Mouse (Mus musculus): ENCODE measurements at regions not wholly inside any gene's neighbourhood (a gene's known extent, or its start where the extent isn't known, plus 50 kb on each side); places are given as distances from the start of the nearest gene placed in this dataset.

DNA sequence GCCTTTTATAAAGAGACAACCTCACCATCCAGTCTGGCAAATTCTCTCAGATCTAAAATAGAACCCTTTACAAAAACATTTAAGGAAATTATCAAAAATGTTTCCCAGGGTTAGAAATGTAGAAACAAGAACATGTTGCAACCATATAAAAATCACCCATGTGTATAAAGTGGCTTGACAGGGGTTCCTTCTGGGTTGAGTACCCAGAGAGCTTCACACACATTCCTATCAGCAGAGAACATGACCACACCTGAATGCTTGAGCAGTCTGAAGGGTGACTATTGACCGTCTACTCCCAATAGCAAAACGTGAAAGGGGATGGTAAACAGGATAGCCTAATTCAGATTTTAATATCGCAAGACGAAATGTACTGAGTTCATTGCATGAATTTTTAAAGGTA, 57.8 kb upstream of the Zfand5 start:
- Histone ChIP-seq H3K4me1 (replicated peaks; ENCODE audit: control insufficient read depth, insufficient read depth, low read length) (no peaks in the 10 kb centered on the region), H3K9me3 (ENCODE audit: control insufficient read depth, low read length) (no peaks in the 10 kb centered on the region), H3K4me2 (ENCODE audit: low read length) (no peak overlapping the region), H3K36me3 (ENCODE audit: control insufficient read depth, insufficient read depth) (no peaks in the 10 kb centered on the region), H3K27me3 (replicated peaks; ENCODE audit: control insufficient read depth, insufficient read depth, low read length) (no peaks in the 10 kb centered on the region), H3K4me3 (replicated peaks; ENCODE audit: low read length) (no peak overlapping the region), H3K9ac (replicated peaks; ENCODE audit: low read depth, low read length) (no peak overlapping the region), H3K27ac (ENCODE audit: low read length) (no peak overlapping the region)
- 90% methylated on average over 4 of the region's 4 CpGs for WGBS
- no peak for ATAC-seq

DNA sequence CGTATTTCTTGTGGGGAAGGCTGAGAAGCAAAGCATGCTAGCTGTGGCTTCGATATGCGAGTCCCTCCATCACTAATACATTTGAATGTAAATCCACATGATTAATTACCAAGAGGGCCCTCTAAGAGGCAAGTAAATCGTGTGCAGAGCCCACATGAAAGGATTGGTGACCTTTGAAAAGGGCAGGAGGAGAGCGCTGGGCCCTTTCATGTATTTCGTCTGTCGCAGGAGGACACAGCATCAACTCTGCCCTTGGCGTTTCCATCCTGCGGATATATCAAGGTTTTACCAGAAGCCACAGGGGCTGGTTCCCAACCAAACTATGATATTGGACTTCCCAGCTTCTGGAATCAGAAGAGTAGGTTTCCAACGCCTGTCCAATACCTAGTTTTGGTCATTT, 78.6 kb upstream of the Zfand5 start:
- Histone ChIP-seq H3K4me3 (replicated peaks; ENCODE audit: low read length) (no peak overlapping the region), H3K4me2 (ENCODE audit: low read length) (no peak overlapping the region), H3K9me3 (ENCODE audit: control insufficient read depth, low read length) (no peaks in the 10 kb centered on the region), H3K27me3 (replicated peaks; ENCODE audit: control insufficient read depth, insufficient read depth, low read length) (no peaks in the 10 kb centered on the region), H3K9ac (replicated peaks; ENCODE audit: low read depth, low read length) (no peak overlapping the region), H3K27ac (ENCODE audit: low read length) (no peak overlapping the region), H3K4me1 (replicated peaks; ENCODE audit: control insufficient read depth, insufficient read depth, low read length) (no peaks in the 10 kb centered on the region), H3K36me3 (ENCODE audit: control insufficient read depth, insufficient read depth) (no peaks in the 10 kb centered on the region)
- no peak for ATAC-seq
- 78% methylated on average over 10 of the region's 10 CpGs for WGBS

DNA sequence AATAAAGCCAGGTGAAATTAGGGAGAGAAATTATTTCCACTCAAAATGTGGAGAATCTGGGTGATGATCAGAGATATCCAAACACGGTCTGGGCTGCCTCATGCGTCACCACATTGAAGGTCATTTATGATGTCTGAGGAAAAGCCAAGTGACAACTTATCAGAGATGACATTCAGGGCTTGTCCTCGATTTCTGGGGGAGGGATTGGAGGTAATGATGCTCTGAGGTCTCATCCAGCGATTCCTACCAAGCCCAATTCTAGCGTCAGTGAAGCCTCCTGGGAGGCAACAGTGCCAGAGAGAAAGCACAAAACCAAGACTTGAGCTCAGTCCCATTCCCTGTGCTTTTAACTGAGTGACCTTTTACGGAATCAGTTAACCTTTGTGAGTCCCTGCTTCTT, 79.5 kb upstream of the Zfand5 start:
- WGBS, result 89% methylated on average over 6 of the region's 6 CpGs
- no peak for ATAC-seq

DNA sequence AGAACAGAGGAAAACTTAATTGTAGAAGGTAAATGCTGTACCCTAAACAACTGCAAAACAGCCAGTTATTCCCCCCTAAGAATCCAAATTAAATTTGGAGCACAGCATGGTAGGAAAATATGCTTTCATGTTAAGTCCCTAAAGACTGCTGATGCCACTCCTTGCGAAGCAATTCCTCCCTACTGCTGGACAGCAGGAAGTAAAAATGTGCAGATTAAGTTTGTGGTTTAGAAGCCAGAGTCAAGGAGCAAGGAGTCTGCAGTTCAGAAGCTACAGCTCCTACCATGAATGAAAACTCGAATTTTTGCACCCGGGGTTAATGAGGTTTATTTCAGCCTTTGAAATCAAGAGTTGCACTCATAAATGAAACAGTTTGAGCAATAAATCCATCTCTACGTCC, 82.9 kb upstream of the Zfand5 start:
- Histone ChIP-seq H3K27ac (ENCODE audit: low read length) (no peak overlapping the region), H3K9ac (replicated peaks; ENCODE audit: low read depth, low read length) (no peak overlapping the region), H3K9me3 (ENCODE audit: control insufficient read depth, low read length) (no peaks in the 10 kb centered on the region), H3K4me2 (ENCODE audit: low read length) (no peak overlapping the region), H3K27me3 (replicated peaks; ENCODE audit: control insufficient read depth, insufficient read depth, low read length) (no peaks in the 10 kb centered on the region), H3K4me1 (replicated peaks; ENCODE audit: control insufficient read depth, insufficient read depth, low read length) (no peaks in the 10 kb centered on the region), H3K36me3 (ENCODE audit: control insufficient read depth, insufficient read depth) (no peaks in the 10 kb centered on the region), H3K4me3 (replicated peaks; ENCODE audit: low read length) (no peak overlapping the region)
- WGBS, result 76% methylated on average over 4 of the region's 4 CpGs
- ATAC-seq, result no peak

More for the DNA sequence above, 79.5 kb upstream of the Zfand5 start:
- Histone ChIP-seq H3K27me3 (replicated peaks; ENCODE audit: control insufficient read depth, insufficient read depth, low read length) (no peaks in the 10 kb centered on the region), H3K4me3 (replicated peaks; ENCODE audit: low read length) (no peak overlapping the region), H3K9ac (replicated peaks; ENCODE audit: low read depth, low read length) (no peak overlapping the region), H3K36me3 (ENCODE audit: control insufficient read depth, insufficient read depth) (no peaks in the 10 kb centered on the region), H3K4me1 (replicated peaks; ENCODE audit: control insufficient read depth, insufficient read depth, low read length) (no peaks in the 10 kb centered on the region), H3K9me3 (ENCODE audit: control insufficient read depth, low read length) (no peaks in the 10 kb centered on the region), H3K4me2 (ENCODE audit: low read length) (no peak overlapping the region), H3K27ac (ENCODE audit: low read length) (no peak overlapping the region)

DNA sequence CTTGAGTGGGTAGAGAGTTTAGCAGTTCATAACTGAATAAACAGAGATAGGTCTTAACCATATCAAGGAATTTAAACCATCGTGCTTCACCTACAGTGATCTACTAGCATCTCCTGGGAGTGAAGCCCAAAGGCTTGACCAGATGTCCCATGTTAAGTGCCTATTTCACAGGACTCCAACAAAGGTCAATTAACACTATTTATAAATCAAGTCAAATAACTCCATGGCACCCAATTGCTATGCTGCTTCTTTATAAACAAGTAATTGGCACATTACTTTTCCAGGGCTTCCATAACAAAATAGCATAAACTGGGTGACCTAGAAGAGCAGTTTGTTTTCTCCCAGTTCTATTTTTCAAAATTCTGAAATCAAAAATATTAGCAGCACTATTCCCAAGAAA, 85.4 kb upstream of the Zfand5 start:
- WGBS, result 100% methylated on average over 1 of the region's 1 CpGs
- H3K36me3 ChIP-seq (ENCODE audit: control insufficient read depth, insufficient read depth), result no peaks in the 10 kb centered on the region
- H3K9me3 ChIP-seq (ENCODE audit: control insufficient read depth, low read length), result no peaks in the 10 kb centered on the region
- H3K4me3 ChIP-seq (replicated peaks; ENCODE audit: low read length), result no peak overlapping the region
- no peak overlapping the region for H3K9ac ChIP-seq (replicated peaks; ENCODE audit: low read depth, low read length)
- no peak for ATAC-seq
- H3K27me3 ChIP-seq (replicated peaks; ENCODE audit: control insufficient read depth, insufficient read depth, low read length), result no peaks in the 10 kb centered on the region
- no peak overlapping the region for H3K4me2 ChIP-seq (ENCODE audit: low read length)
- no peaks in the 10 kb centered on the region for H3K4me1 ChIP-seq (replicated peaks; ENCODE audit: control insufficient read depth, insufficient read depth, low read length)
- no peak overlapping the region for H3K27ac ChIP-seq (ENCODE audit: low read length)

DNA sequence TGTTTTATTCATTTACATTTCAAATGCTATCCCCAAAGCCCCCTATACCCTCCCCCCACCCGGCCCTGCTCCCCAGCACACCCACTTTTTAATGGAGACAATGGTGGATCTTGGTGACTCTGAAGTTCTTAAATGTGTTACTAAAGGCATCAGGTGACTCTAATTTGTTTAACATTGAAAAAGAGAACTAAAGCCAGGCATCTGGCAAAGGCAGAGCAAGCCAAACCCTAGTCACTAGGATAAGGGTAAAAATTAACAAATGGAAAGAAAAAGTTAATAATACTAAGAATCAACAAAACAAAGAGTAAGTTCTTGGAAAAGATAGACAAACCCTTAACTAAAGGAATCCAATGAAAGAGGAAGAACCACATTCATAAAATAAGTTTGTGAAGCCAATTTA, 86.1 kb upstream of the Zfand5 start:
- Histone ChIP-seq H3K4me2 (ENCODE audit: low read length) (no peak overlapping the region), H3K4me1 (replicated peaks; ENCODE audit: control insufficient read depth, insufficient read depth, low read length) (no peaks in the 10 kb centered on the region), H3K4me3 (replicated peaks; ENCODE audit: low read length) (no peak overlapping the region), H3K9ac (replicated peaks; ENCODE audit: low read depth, low read length) (no peak overlapping the region), H3K27ac (ENCODE audit: low read length) (no peak overlapping the region), H3K27me3 (replicated peaks; ENCODE audit: control insufficient read depth, insufficient read depth, low read length) (no peaks in the 10 kb centered on the region), H3K36me3 (ENCODE audit: control insufficient read depth, insufficient read depth) (no peaks in the 10 kb centered on the region), H3K9me3 (ENCODE audit: control insufficient read depth, low read length) (no peaks in the 10 kb centered on the region)
- WGBS, result 81% methylated on average over 1 of the region's 1 CpGs
- no peak for ATAC-seq

DNA sequence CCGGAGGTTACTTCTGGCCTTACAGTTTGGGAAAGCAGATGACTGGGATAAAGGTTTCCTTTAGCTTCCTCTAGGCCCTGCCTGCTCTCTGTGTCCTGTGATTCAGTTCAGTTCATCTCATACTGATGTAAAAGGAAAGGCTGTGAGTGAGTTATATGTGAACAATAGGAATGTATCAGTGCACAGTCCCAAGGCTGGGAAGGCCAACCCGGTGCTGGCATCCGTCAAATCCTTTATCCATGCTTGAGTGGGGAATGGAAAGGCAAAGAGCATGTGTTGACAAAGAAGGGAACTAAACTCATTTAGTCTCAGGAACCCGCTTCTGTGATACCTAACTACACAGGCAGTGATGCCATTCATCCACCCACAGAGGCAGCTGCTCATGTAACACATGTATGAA, 89.0 kb upstream of the Zfand5 start:
- WGBS, result 83% methylated on average over 4 of the region's 4 CpGs
- H3K9ac ChIP-seq (replicated peaks; ENCODE audit: low read depth, low read length), result no peak overlapping the region
- no peaks in the 10 kb centered on the region for H3K27me3 ChIP-seq (replicated peaks; ENCODE audit: control insufficient read depth, insufficient read depth, low read length)

DNA sequence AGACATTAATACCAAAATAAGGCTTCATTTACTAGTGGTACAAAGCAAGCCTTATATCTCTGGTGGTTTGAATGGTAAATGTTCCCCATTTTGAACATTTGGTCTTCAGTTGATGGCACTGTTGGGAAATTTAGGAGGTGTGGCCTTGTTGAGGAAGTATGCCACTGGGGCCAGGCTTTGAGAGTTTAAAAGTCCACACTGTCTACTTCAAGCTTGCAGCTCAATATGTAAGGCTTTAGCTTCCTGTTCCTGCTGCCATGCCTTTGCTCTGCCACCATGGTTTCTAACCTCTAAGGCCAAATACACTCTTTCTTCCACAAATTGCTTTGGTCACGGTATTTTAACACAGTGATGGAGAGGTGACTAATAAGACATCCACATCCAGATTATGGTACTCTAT, 92.2 kb upstream of the Zfand5 start:
- Histone ChIP-seq H3K4me2 (ENCODE audit: low read length) (no peak overlapping the region), H3K36me3 (ENCODE audit: control insufficient read depth, insufficient read depth) (no peaks in the 10 kb centered on the region), H3K4me1 (replicated peaks; ENCODE audit: control insufficient read depth, insufficient read depth, low read length) (no peaks in the 10 kb centered on the region), H3K9me3 (ENCODE audit: control insufficient read depth, low read length) (no peaks in the 10 kb centered on the region), H3K27ac (ENCODE audit: low read length) (no peak overlapping the region), H3K4me3 (replicated peaks; ENCODE audit: low read length) (no peak overlapping the region), H3K9ac (replicated peaks; ENCODE audit: low read depth, low read length) (no peak overlapping the region), H3K27me3 (replicated peaks; ENCODE audit: control insufficient read depth, insufficient read depth, low read length) (no peaks in the 10 kb centered on the region)
- WGBS, result 74% methylated on average over 1 of the region's 1 CpGs
- ATAC-seq, result no peak

More for the DNA sequence above, 89.0 kb upstream of the Zfand5 start:
- Histone ChIP-seq H3K4me3 (replicated peaks; ENCODE audit: low read length) (no peak overlapping the region), H3K4me2 (ENCODE audit: low read length) (no peak overlapping the region), H3K36me3 (ENCODE audit: control insufficient read depth, insufficient read depth) (no peaks in the 10 kb centered on the region), H3K4me1 (replicated peaks; ENCODE audit: control insufficient read depth, insufficient read depth, low read length) (no peaks in the 10 kb centered on the region), H3K27ac (ENCODE audit: low read length) (no peak overlapping the region), H3K9me3 (ENCODE audit: control insufficient read depth, low read length) (no peaks in the 10 kb centered on the region)
- no peak for ATAC-seq

DNA sequence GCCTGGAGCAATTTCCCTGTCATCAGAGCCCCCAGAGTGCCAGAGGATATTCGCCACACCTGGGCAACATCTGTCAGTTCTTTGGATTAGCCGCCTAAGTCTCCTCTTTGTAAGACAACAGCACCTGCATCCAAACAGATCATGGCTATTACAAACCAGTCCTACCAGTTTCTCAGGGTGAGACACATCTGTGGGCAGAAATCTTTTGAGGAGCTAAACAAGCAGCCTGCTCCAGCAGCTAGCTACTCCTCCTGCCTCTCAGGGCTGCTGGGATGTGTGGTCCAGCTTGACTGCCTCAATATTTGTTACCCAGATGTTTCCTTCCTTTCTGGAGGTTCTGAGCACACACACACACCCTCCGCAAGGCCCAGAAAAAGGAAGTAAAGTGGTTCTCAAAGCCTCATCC, 96.6 kb upstream of the Zfand5 start:
- 77% methylated on average over 3 of the region's 3 CpGs for WGBS
- Histone ChIP-seq H3K9ac (replicated peaks; ENCODE audit: low read depth, low read length) (no peak overlapping the region), H3K4me1 (replicated peaks; ENCODE audit: control insufficient read depth, insufficient read depth, low read length) (no peaks in the 10 kb centered on the region), H3K9me3 (ENCODE audit: control insufficient read depth, low read length) (no peaks in the 10 kb centered on the region), H3K27ac (ENCODE audit: low read length) (no peak overlapping the region), H3K4me3 (replicated peaks; ENCODE audit: low read length) (no peak overlapping the region), H3K4me2 (ENCODE audit: low read length) (no peak overlapping the region), H3K36me3 (ENCODE audit: control insufficient read depth, insufficient read depth) (no peaks in the 10 kb centered on the region), H3K27me3 (replicated peaks; ENCODE audit: control insufficient read depth, insufficient read depth, low read length) (no peaks in the 10 kb centered on the region)
- ATAC-seq, result no peak

DNA sequence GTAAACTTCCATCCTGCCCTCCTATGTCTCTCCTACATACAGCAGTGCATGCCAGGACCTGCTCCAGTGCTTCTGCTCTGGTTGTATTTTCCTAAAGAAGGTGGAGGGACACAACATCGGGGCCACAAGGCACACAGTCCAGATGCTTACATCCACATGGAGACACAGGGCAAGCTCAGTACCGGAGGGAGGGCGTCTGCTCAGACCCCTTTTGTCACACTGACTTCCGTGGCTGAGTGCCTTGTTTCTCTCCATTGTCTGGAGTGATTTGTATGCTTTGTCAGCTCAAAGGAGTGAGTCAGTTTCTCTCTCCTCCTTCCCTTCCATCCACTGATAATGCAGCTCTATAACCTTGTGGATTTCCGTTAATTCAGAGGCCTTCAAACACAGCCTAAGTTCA, 97.4 kb upstream of the Zfand5 start:
- no peak for ATAC-seq
- H3K27ac ChIP-seq (ENCODE audit: low read length), result no peak overlapping the region
- no peaks in the 10 kb centered on the region for H3K9me3 ChIP-seq (ENCODE audit: control insufficient read depth, low read length)
- H3K4me2 ChIP-seq (ENCODE audit: low read length), result no peak overlapping the region
- H3K4me3 ChIP-seq (replicated peaks; ENCODE audit: low read length), result no peak overlapping the region
- H3K9ac ChIP-seq (replicated peaks; ENCODE audit: low read depth, low read length), result no peak overlapping the region
- H3K36me3 ChIP-seq (ENCODE audit: control insufficient read depth, insufficient read depth), result no peaks in the 10 kb centered on the region
- no peaks in the 10 kb centered on the region for H3K4me1 ChIP-seq (replicated peaks; ENCODE audit: control insufficient read depth, insufficient read depth, low read length)
- WGBS, result 57% methylated on average over 5 of the region's 5 CpGs
- H3K27me3 ChIP-seq (replicated peaks; ENCODE audit: control insufficient read depth, insufficient read depth, low read length), result no peaks in the 10 kb centered on the region
